Mouse (Mus musculus) lung, postnatal 10 days (tissue): ENCODE data around the gene Vmn2r63.
"Not testable (repeated sequence)": the region's sequence is repeated elsewhere in the genome, so short reads cannot be mapped to it uniquely, and the experiment has no call there.

Experiments
- DNase-seq: peaks from one replicate; pipeline ENCODE4 v3.0.0; 2021

The Vmn2r63 gene

GRCm38 (mm10) chr7:42933722-42934121 lies at the start of gene Vmn2r63:
Vmn2r63 (minus strand) TSS chr7:42933822.
- not testable (repeated sequence) for DNase-seq

GRCm38 (mm10) chr7:42980739-42981138 lies 47.1 kb upstream of the Vmn2r63 start:
- no peak for DNase-seq

GRCm38 (mm10) chr7:42980098-42980497 lies 46.5 kb upstream of the Vmn2r63 start:
- no peak for DNase-seq

- no peak for DNase-seq
Observed at GRCm38 (mm10) chr7:42965246-42965645, 31.6 kb upstream of the Vmn2r63 start.

- DNase-seq: not testable (repeated sequence)
Observed at GRCm38 (mm10) chr7:42898067-42898466, 35.6 kb downstream of the Vmn2r63 start.

- DNase-seq: no peak
Observed at GRCm38 (mm10) chr7:42878090-42878489, 55.5 kb downstream of the Vmn2r63 start.

GRCm38 (mm10) chr7:42866801-42867458 lies 66.7 kb downstream of the Vmn2r63 start, which contains the start of gene Gm2381:
Gm2381 (minus strand) TSS chr7:42867234.
- DNase-seq: not testable (repeated sequence)
